Mouse (Mus musculus) limb, embryonic 15.5 days (tissue): Measurements from ENCODE around the gene Emsy. TPM values are rescaled to one million over a fixed set of nuclear protein-coding genes. Genes with fewer than 3 reads are reported as not detected.

Experiments used
- ATAC-seq: fragments of 200-750 bp; cut with Nextera tagmentation; 2 replicates; pipeline ENCODE4 v1.8.0; 2017; ENCODE audit warnings: low read depth, moderate TSS enrichment; ENCODE audit not compliant: insufficient number of reproducible peaks, low FRiP score, low TSS enrichment
- H3K27ac ChIP-seq: fragments of 300-500 bp; sonication (generic); 2 replicates; pipeline ENCODE4 v1.5.1; 2015; ENCODE audit warnings: moderate library complexity, mild to moderate bottlenecking, inconsistent platforms
- H3K27me3 ChIP-seq: fragments of 300-500 bp; sonication (generic); 2 replicates; pipeline ENCODE4 v1.6.1; 2015; ENCODE audit warnings: inconsistent platforms
- H3K36me3 ChIP-seq: fragments of 300-500 bp; sonication (generic); 2 replicates; pipeline ENCODE4 v1.6.1; 2015; ENCODE audit warnings: inconsistent platforms
- H3K4me1 ChIP-seq: fragments of 300-500 bp; sonication (generic); 2 replicates; pipeline ENCODE4 v1.6.1; 2015; ENCODE audit warnings: inconsistent platforms
- H3K4me2 ChIP-seq: fragments of 300-500 bp; sonication (generic); 2 replicates; pipeline ENCODE4 v1.6.1; 2015; ENCODE audit warnings: mild to moderate bottlenecking, inconsistent platforms
- H3K4me3 ChIP-seq: fragments of 300-500 bp; sonication (generic); 2 replicates; pipeline ENCODE4 v1.5.1; 2015; ENCODE audit warnings: mild to moderate bottlenecking, inconsistent platforms
- H3K9ac ChIP-seq: fragments of 300-500 bp; sonication (generic); 2 replicates; pipeline ENCODE4 v1.6.1; 2015; ENCODE audit warnings: inconsistent platforms
- H3K9me3 ChIP-seq: fragments of 300-500 bp; sonication (generic); 2 replicates; pipeline ENCODE4 v1.6.1; 2016; ENCODE audit warnings: inconsistent platforms
- WGBS: fragments of 180-500 bp; shearing (Covaris S2); methylation state at CpG from one replicate; pipeline ENCODE4 v1.1.7; 2015; 5-methylcytosine and 5-hydroxymethylcytosine counted together
- polyA plus RNA-seq: library from polyadenylated mRNA; unstranded; fragments of >200 nt; fragmentation: Nextera tagmentation; extraction: Ambion mirVana; gene quantifications from 2 replicates; pipeline ENCODE4 v1.2.1, GENCODE M21; 2015

The Emsy gene
- polyA plus RNA-seq, 1 experiment from 2014 or later: 23.8 TPM

GRCm38 (mm10) chr7:98594731-98595130 lies 61.9 kb downstream of the Emsy start:
- ATAC-seq: no peak
- Histone ChIP-seq H3K9me3 (no peaks in the 10 kb centered on the region), H3K9ac (no peak overlapping the region), H3K27me3 (no peaks in the 10 kb centered on the region), H3K4me1 (no peaks in the 10 kb centered on the region), H3K4me3 (no peak overlapping the region), H3K36me3 (peaks cover 61% of the 10 kb centered on the region), H3K27ac (no peak overlapping the region), H3K4me2 (no peak overlapping the region)
- 95% methylated on average over 4 of the region's 4 CpGs for WGBS

GRCm38 (mm10) chr7:98593276-98593675 lies 63.3 kb downstream of the Emsy start:
- 84% methylated on average over 6 of the region's 6 CpGs for WGBS
- H3K27me3 ChIP-seq: no peaks in the 10 kb centered on the region
- no peak overlapping the region for H3K9ac ChIP-seq
- no peak for ATAC-seq
- no peaks in the 10 kb centered on the region for H3K9me3 ChIP-seq
- H3K4me1 ChIP-seq: no peaks in the 10 kb centered on the region
- no peak overlapping the region for H3K4me3 ChIP-seq
- no peak overlapping the region for H3K27ac ChIP-seq
- H3K36me3 ChIP-seq: peaks cover 55% of the 10 kb centered on the region
- H3K4me2 ChIP-seq: no peak overlapping the region

DNA sequence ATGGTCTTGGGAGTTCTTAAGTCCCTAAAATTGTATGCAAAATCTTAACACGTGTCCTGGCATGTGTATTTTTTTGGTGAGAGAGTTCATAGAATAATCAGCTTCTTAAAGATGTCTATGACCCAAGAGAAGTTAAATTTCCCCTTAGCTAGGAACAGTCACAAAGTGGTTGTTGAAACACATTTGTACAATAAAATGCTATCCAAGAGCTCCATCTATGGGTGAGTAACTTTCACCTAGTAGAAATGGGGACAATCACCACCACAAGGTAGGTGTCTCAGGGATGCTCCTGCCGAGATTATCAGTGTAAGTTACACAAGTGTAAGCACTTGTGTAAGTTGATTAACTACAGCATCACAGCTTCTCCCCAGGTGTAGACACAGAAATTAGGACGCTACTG lies 67.6 kb downstream of the Emsy start:
- Histone ChIP-seq H3K27ac (no peak overlapping the region), H3K4me1 (no peaks in the 10 kb centered on the region), H3K4me2 (no peak overlapping the region), H3K9ac (no peak overlapping the region), H3K27me3 (no peaks in the 10 kb centered on the region), H3K36me3 (peaks cover 32% of the 10 kb centered on the region), H3K4me3 (no peak overlapping the region), H3K9me3 (no peaks in the 10 kb centered on the region)
- no peak for ATAC-seq
- WGBS: 69% methylated on average over 3 of the region's 3 CpGs

DNA sequence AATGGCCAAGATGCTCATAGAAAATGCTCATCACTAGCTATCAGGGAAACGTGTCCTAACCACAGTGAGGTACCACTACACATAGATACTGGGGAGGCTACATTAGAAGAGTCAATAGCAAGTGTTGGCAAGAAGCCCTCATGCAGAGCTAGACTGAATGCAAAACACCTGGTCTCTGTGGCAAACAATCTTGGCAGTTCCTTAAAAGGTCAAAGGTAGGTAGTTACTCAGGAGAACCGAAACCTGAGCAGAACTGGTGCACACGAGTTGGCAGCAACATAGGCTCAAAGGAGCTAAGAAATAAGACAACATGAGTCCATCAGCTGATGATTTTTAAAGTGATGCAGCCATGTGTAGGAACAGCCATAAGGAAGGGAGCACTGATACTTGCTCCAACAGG lies 70.3 kb downstream of the Emsy start:
- no peaks in the 10 kb centered on the region for H3K9me3 ChIP-seq
- H3K4me1 ChIP-seq: no peaks in the 10 kb centered on the region
- no peak overlapping the region for H3K4me2 ChIP-seq
- WGBS: 57% methylated on average over 3 of the region's 3 CpGs
- H3K9ac ChIP-seq: no peak overlapping the region
- H3K36me3 ChIP-seq: peaks cover 18% of the 10 kb centered on the region
- ATAC-seq: no peak
- H3K27me3 ChIP-seq: no peaks in the 10 kb centered on the region
- no peak overlapping the region for H3K4me3 ChIP-seq
- no peak overlapping the region for H3K27ac ChIP-seq

- Histone ChIP-seq H3K27ac (no peak overlapping the region), H3K4me1 (no peaks in the 10 kb centered on the region), H3K4me2 (no peak overlapping the region), H3K9ac (no peak overlapping the region), H3K36me3 (peaks cover 8% of the 10 kb centered on the region; the same call in 1 of the 2 replicates), H3K27me3 (no peaks in the 10 kb centered on the region), H3K9me3 (no peaks in the 10 kb centered on the region), H3K4me3 (no peak overlapping the region)
- no peak for ATAC-seq
- 65% methylated on average over 3 of the region's 3 CpGs for WGBS
These were observed 72.0 kb downstream of the Emsy start for GRCm38 (mm10) chr7:98584555-98584954.

- 65% methylated on average over 4 of the region's 4 CpGs for WGBS
- no peak overlapping the region for H3K9ac ChIP-seq
- H3K27me3 ChIP-seq: no peaks in the 10 kb centered on the region
- H3K27ac ChIP-seq: no peak overlapping the region
- no peaks in the 10 kb centered on the region for H3K9me3 ChIP-seq
- no peak overlapping the region for H3K4me3 ChIP-seq
- no peak overlapping the region for H3K4me2 ChIP-seq
- H3K36me3 ChIP-seq: no peaks in the 10 kb centered on the region
- H3K4me1 ChIP-seq: no peaks in the 10 kb centered on the region
- ATAC-seq: no peak
These were observed 75.3 kb downstream of the Emsy start for GRCm38 (mm10) chr7:98581266-98581665.

DNA sequence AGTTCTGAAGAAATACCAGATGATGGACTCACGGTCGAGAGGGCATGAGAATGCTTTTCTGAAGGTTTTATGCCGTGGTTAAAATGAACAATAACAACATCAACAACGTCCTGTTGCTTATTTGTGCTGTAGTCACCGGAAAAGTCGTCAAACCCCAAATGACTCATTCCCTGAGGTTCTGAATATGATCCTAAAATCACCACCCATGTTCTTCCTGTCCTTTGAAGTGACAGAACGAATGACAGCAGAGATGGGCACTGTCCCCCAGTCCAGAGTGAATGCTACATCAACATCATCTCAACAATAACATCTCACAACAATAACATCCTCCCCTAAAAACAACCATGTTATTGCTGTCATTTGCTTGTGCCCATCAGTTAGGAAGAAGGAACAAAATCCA lies 76.1 kb downstream of the Emsy start:
- no peaks in the 10 kb centered on the region for H3K9me3 ChIP-seq
- ATAC-seq: no peak

GRCm38 (mm10) chr7:98579731-98580130 lies 76.9 kb downstream of the Emsy start:
- H3K9me3 ChIP-seq: no peaks in the 10 kb centered on the region
- H3K9ac ChIP-seq: no peak overlapping the region
- no peak for ATAC-seq
- H3K27ac ChIP-seq: no peak overlapping the region
- WGBS: 77% methylated on average over 6 of the region's 6 CpGs
- H3K4me3 ChIP-seq: no peak overlapping the region
- H3K4me2 ChIP-seq: no peak overlapping the region
- H3K36me3 ChIP-seq: no peaks in the 10 kb centered on the region
- no peaks in the 10 kb centered on the region for H3K27me3 ChIP-seq
- no peaks in the 10 kb centered on the region for H3K4me1 ChIP-seq

More for the DNA sequence above, 76.1 kb downstream of the Emsy start:
- no peaks in the 10 kb centered on the region for H3K27me3 ChIP-seq
- H3K27ac ChIP-seq: no peak overlapping the region
- no peaks in the 10 kb centered on the region for H3K4me1 ChIP-seq
- no peak overlapping the region for H3K4me3 ChIP-seq
- no peak overlapping the region for H3K9ac ChIP-seq
- no peak overlapping the region for H3K4me2 ChIP-seq
- 61% methylated on average over 7 of the region's 7 CpGs for WGBS
- no peaks in the 10 kb centered on the region for H3K36me3 ChIP-seq

- Histone ChIP-seq H3K36me3 (no peaks in the 10 kb centered on the region), H3K27me3 (no peaks in the 10 kb centered on the region), H3K9me3 (no peaks in the 10 kb centered on the region), H3K4me2 (no peak overlapping the region), H3K27ac (no peak overlapping the region), H3K4me1 (0 out of 2 replicates have a peak, but pooled peaks cover 2% of the 10 kb centered on the region), H3K4me3 (no peak overlapping the region), H3K9ac (no peak overlapping the region)
- WGBS: 95% methylated on average over 1 of the region's 1 CpGs
- no peak for ATAC-seq
These were observed 79.1 kb downstream of the Emsy start for GRCm38 (mm10) chr7:98577461-98577860.

- H3K9me3 ChIP-seq: no peaks in the 10 kb centered on the region
- WGBS: 95% methylated on average over 3 of the region's 3 CpGs
- H3K4me3 ChIP-seq: no peak overlapping the region
- peaks cover 9% of the 10 kb centered on the region; the same call in 1 of the 2 replicates for H3K4me1 ChIP-seq
- no peaks in the 10 kb centered on the region for H3K36me3 ChIP-seq
- H3K27me3 ChIP-seq: no peaks in the 10 kb centered on the region
- H3K4me2 ChIP-seq: no peak overlapping the region
- H3K27ac ChIP-seq: no peak overlapping the region
- no peak overlapping the region for H3K9ac ChIP-seq
- no peak for ATAC-seq
These were observed 80.8 kb downstream of the Emsy start for GRCm38 (mm10) chr7:98575651-98576239.

DNA sequence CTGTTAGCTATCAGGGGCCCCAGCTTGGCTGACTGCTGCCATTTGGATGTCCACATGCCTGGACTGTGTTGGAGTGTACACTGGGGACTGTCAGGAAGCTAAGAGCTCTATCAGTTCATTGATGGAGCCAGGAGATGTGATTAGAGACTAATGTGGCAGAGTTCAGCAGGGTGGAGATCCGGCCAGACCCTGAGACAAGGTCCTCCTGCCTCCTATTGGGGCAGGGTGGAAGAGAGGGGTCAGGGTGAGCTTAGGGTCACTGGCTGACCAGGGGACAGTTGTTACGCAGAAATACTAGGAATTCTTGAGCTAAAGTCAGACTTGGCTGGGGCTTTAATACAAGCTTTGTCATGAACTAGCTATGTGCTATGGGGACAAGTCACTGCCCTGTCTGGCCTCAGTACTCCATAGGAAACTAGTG lies 81.8 kb downstream of the Emsy start:
- Histone ChIP-seq H3K27me3 (no peaks in the 10 kb centered on the region), H3K36me3 (no peaks in the 10 kb centered on the region), H3K4me1 (peaks cover 9% of the 10 kb centered on the region; the same call in 1 of the 2 replicates), H3K27ac (no peak overlapping the region), H3K4me3 (no peak overlapping the region), H3K9ac (no peak overlapping the region), H3K9me3 (no peaks in the 10 kb centered on the region), H3K4me2 (no peak overlapping the region)
- 66% methylated on average over 2 of the region's 2 CpGs for WGBS
- ATAC-seq: no peak

- H3K4me2 ChIP-seq: no peak overlapping the region
- 87% methylated on average over 7 of the region's 7 CpGs for WGBS
- no peak overlapping the region for H3K4me3 ChIP-seq
- H3K9me3 ChIP-seq: no peaks in the 10 kb centered on the region
- no peak overlapping the region for H3K9ac ChIP-seq
- peaks cover 9% of the 10 kb centered on the region; the same call in 1 of the 2 replicates for H3K4me1 ChIP-seq
- H3K27me3 ChIP-seq: no peaks in the 10 kb centered on the region
- H3K36me3 ChIP-seq: no peaks in the 10 kb centered on the region
- no peak overlapping the region for H3K27ac ChIP-seq
- ATAC-seq: no peak
These were observed 82.3 kb downstream of the Emsy start for GRCm38 (mm10) chr7:98574271-98574670.
